8 mouse cellular contexts compared by ENCODE assay signal in the genomic region with DNA sequence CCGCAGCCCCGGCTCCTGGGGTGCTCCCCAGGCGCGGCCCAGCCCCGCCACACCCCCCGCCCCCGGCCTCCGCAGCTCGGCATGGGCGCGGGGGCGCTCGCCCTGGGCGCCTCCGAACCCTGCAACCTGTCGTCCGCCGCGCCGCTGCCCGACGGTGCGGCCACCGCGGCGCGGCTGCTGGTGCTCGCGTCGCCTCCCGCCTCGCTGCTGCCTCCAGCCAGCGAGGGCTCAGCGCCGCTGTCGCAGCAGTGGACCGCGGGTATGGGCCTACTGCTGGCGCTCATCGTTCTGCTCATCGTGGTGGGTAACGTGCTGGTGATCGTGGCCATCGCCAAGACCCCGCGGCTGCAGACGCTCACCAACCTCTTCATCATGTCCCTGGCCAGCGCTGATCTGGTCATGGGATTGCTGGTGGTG. TPM values are rescaled to one million over a fixed set of nuclear protein-coding genes. Genes with fewer than 3 reads are reported as not detected.
DNase-seq lines count a peak whose midpoint lies in the region; ATAC-seq and TF ChIP-seq lines count a peak whose summit lies in the region.

No protein-coding gene starts in this region.

- peak overlapping the region; percentile 51 for H3K9ac ChIP-seq in kidney, embryonic 16.5 days (replicated peaks; ENCODE audit: low read length)
- H3K9ac ChIP-seq in embryonic facial prominence, embryonic 13.5 days: peak overlapping the region; percentile 75
- H3K9ac ChIP-seq in hindbrain, postnatal 0 days (replicated peaks; ENCODE audit: low read length): peak overlapping the region; percentile 65
- peak overlapping the region; percentile 68 for H3K9ac ChIP-seq in midbrain, embryonic 13.5 days (replicated peaks)

- no peaks in the 10 kb centered on the region for H3K36me3 ChIP-seq in kidney, embryonic 16.5 days (ENCODE audit: insufficient read depth, low read length)
- H3K36me3 ChIP-seq in embryonic facial prominence, embryonic 13.5 days: no peaks in the 10 kb centered on the region
- no peaks in the 10 kb centered on the region for H3K36me3 ChIP-seq in hindbrain, postnatal 0 days (ENCODE audit: insufficient read depth, low read length)
- no peaks in the 10 kb centered on the region for H3K36me3 ChIP-seq in midbrain, embryonic 13.5 days

- no peaks in the 10 kb centered on the region for H3K9me3 ChIP-seq in kidney, embryonic 16.5 days (ENCODE audit: low read length)
- H3K9me3 ChIP-seq in embryonic facial prominence, embryonic 13.5 days: no peaks in the 10 kb centered on the region
- no peaks in the 10 kb centered on the region for H3K9me3 ChIP-seq in hindbrain, postnatal 0 days (ENCODE audit: low read length)
- H3K9me3 ChIP-seq in midbrain, embryonic 13.5 days: no peaks in the 10 kb centered on the region

- no peak; the same call in 1 of the 2 replicates for ATAC-seq in kidney, embryonic 16.5 days (ENCODE audit: low FRiP score, low TSS enrichment)
- no peak for ATAC-seq in embryonic facial prominence, embryonic 13.5 days (ENCODE audit: insufficient number of reproducible peaks, insufficient read depth, low FRiP score, low TSS enrichment, low read depth)
- ATAC-seq in hindbrain, postnatal 0 days: peak; percentile 38
- ATAC-seq in midbrain, embryonic 13.5 days: peak; percentile 28

- H3K27me3 ChIP-seq in kidney, embryonic 16.5 days (ENCODE audit: insufficient read depth, low read length): peaks cover 89% of the 10 kb centered on the region
- peaks cover 86% of the 10 kb centered on the region for H3K27me3 ChIP-seq in embryonic facial prominence, embryonic 13.5 days
- peaks cover 7% of the 10 kb centered on the region for H3K27me3 ChIP-seq in hindbrain, postnatal 0 days (ENCODE audit: insufficient read depth, low read length)
- H3K27me3 ChIP-seq in midbrain, embryonic 13.5 days: peaks cover 86% of the 10 kb centered on the region

- TF ChIP-seq CTCF in hindbrain, postnatal 0 days (IDR thresholded peaks at IDR 0.05; ENCODE audit: low read depth): no peak

- peak overlapping the region; percentile 89 for H3K4me2 ChIP-seq in kidney, embryonic 16.5 days (replicated peaks; ENCODE audit: low read depth, low read length)
- H3K4me2 ChIP-seq in embryonic facial prominence, embryonic 13.5 days: peak overlapping the region; percentile 98
- H3K4me2 ChIP-seq in hindbrain, postnatal 0 days (ENCODE audit: low read depth, low read length): peak overlapping the region; percentile 89
- peak overlapping the region; percentile 93 for H3K4me2 ChIP-seq in midbrain, embryonic 13.5 days (replicated peaks)

- no peak overlapping the region for H3K27ac ChIP-seq in kidney, embryonic 16.5 days (ENCODE audit: low read length)
- no peak overlapping the region for H3K27ac ChIP-seq in embryonic facial prominence, embryonic 13.5 days
- peak overlapping the region; percentile 51 for H3K27ac ChIP-seq in hindbrain, postnatal 0 days
- no peak overlapping the region for H3K27ac ChIP-seq in midbrain, embryonic 13.5 days

- H3K4me3 ChIP-seq in kidney, embryonic 16.5 days (ENCODE audit: low read length): peak overlapping the region; percentile 46
- peak overlapping the region; percentile 61 for H3K4me3 ChIP-seq in embryonic facial prominence, embryonic 13.5 days
- peak overlapping the region; percentile 62 for H3K4me3 ChIP-seq in hindbrain, postnatal 0 days (ENCODE audit: low read length)
- peak overlapping the region; percentile 55 for H3K4me3 ChIP-seq in midbrain, embryonic 13.5 days (replicated peaks)

- under 1% methylated on average over 47 of the region's 48 CpGs for WGBS in kidney, embryonic 16.5 days
- WGBS in embryonic facial prominence, embryonic 13.5 days: under 1% methylated on average over 45 of the region's 48 CpGs
- WGBS in hindbrain, postnatal 0 days: under 1% methylated on average over 40 of the region's 48 CpGs
- WGBS in midbrain, embryonic 13.5 days: 1% methylated on average over 21 of the region's 48 CpGs

- peaks cover 33% of the 10 kb centered on the region for H3K4me1 ChIP-seq in kidney, embryonic 16.5 days (ENCODE audit: insufficient read depth, low read length)
- peaks cover 39% of the 10 kb centered on the region for H3K4me1 ChIP-seq in embryonic facial prominence, embryonic 13.5 days
- H3K4me1 ChIP-seq in hindbrain, postnatal 0 days (ENCODE audit: insufficient read depth, low read length): peaks cover 8% of the 10 kb centered on the region
- peaks cover 37% of the 10 kb centered on the region for H3K4me1 ChIP-seq in midbrain, embryonic 13.5 days (replicated peaks)

- DNase-seq in kidney, postnatal 36 days: no peak
- DNase-seq in hindbrain, postnatal 0 days (ENCODE audit: low spot score): peak; percentile 38
- no peak for DNase-seq in cerebellum, adult 11-12 months
- no peak for DNase-seq in frontal cortex, adult 2 months (ENCODE audit: extremely low spot score in 1 of 2, low spot score in 1 of 2)
- no peak for DNase-seq in right cerebral cortex, adult 18-20 months

RNA-seq across cellular contexts. Expression of a gene that starts 0.3 kb away (rescaled TPM):
- 0.06 and 0.21 TPM in 2 replicates for polyA plus RNA-seq in kidney, embryonic 16.5 days (2015; fragmentation: Nextera tagmentation; extraction: Ambion mirVana)
- polyA plus RNA-seq in embryonic facial prominence, embryonic 13.5 days (2015; fragmentation: Nextera tagmentation; extraction: Ambion mirVana): 1.7 and 1.8 TPM in 2 replicates
- 3.2 and 7.0 TPM in 2 replicates for total RNA-seq in hindbrain, postnatal 0 days (2014; rRNA removed)
- polyA plus RNA-seq in hindbrain, postnatal 0 days (2015; fragmentation: Nextera tagmentation; extraction: Ambion mirVana): 1.7 and 2.1 TPM in 2 replicates
- polyA plus RNA-seq in midbrain, embryonic 13.5 days (2015; fragmentation: Nextera tagmentation; extraction: Ambion mirVana): 0.32 and 0.59 TPM in 2 replicates
- 19.4 and 20.2 TPM in 2 replicates for polyA plus RNA-seq in frontal cortex, adult 2 months (2012; rRNA removed)

Comparison
In these comparisons a context has a peak if more than half of its experiments do, and no peak if none do; other contexts are left out.
1. ATAC-seq: peak in hindbrain, postnatal 0 days (single experiment) and midbrain, embryonic 13.5 days (single experiment); none in kidney, embryonic 16.5 days (single experiment) and embryonic facial prominence, embryonic 13.5 days (single experiment).
2. Peak in every context shown above with its lines, with median percentiles within 50 percentile points of each other: H3K4me2 ChIP-seq, H3K4me3 ChIP-seq and H3K9ac ChIP-seq.